Mouse (Mus musculus) heart, embryonic 16.5 days (tissue): ENCODE measurements at regions not wholly inside any gene's neighbourhood (a gene's known extent, or its start where the extent isn't known, plus 50 kb on each side); places are given as distances from the start of the nearest gene placed in this dataset.

ENCODE experiments used
- ATAC-seq: fragments of 200-750 bp; cut with Nextera tagmentation; replicated peaks from 2 replicates; pipeline ENCODE4 v1.8.0; 2017; ENCODE audit warnings: moderate number of reproducible peaks; ENCODE audit not compliant: insufficient read depth, low FRiP score; ENCODE audit errors: extremely low read depth
- H3K27ac ChIP-seq: fragments of 300-500 bp; sonication (generic); 2 replicates; pipeline ENCODE4 v1.5.1; 2014; ENCODE audit warnings: mild to moderate bottlenecking, low read length, control low read depth, moderate library complexity
- H3K27me3 ChIP-seq: fragments of 300-500 bp; sonication (generic); 2 replicates; pipeline ENCODE4 v1.6.1; 2014; ENCODE audit warnings: low read length, mixed read lengths; ENCODE audit not compliant: control insufficient read depth, insufficient read depth
- H3K36me3 ChIP-seq: fragments of 300-500 bp; sonication (generic); 2 replicates; pipeline ENCODE4 v1.6.1; 2014; ENCODE audit not compliant: control insufficient read depth, insufficient read depth
- H3K4me1 ChIP-seq: fragments of 300-500 bp; sonication (generic); 2 replicates; pipeline ENCODE4 v1.6.1; 2014; ENCODE audit warnings: low read length, mixed read lengths; ENCODE audit not compliant: control insufficient read depth, insufficient read depth
- H3K4me2 ChIP-seq: fragments of 300-500 bp; sonication (generic); 2 replicates; pipeline ENCODE4 v1.6.1; 2014; ENCODE audit warnings: low read depth, mild to moderate bottlenecking, control low read depth, low read length
- H3K4me3 ChIP-seq: fragments of 300-500 bp; sonication (generic); 2 replicates; pipeline ENCODE4 v1.5.1; 2014; ENCODE audit warnings: mild to moderate bottlenecking, control low read depth, low read length
- H3K9ac ChIP-seq: fragments of 300-500 bp; sonication (generic); 2 replicates; pipeline ENCODE4 v1.6.1; 2014; ENCODE audit warnings: low read length, control low read depth
- H3K9me3 ChIP-seq: fragments of 300-500 bp; sonication (generic); replicated peaks from 2 replicates; pipeline ENCODE4 v1.6.1; 2016; ENCODE audit warnings: low read length; ENCODE audit not compliant: control insufficient read depth
- WGBS: fragments of 180-500 bp; shearing (Covaris S2); extraction: QIAGEN DNeasy Blood & Tissue Kit; methylation state at CpG from one replicate; pipeline ENCODE4 v1.1.7; 2014; 5-methylcytosine and 5-hydroxymethylcytosine counted together

DNA sequence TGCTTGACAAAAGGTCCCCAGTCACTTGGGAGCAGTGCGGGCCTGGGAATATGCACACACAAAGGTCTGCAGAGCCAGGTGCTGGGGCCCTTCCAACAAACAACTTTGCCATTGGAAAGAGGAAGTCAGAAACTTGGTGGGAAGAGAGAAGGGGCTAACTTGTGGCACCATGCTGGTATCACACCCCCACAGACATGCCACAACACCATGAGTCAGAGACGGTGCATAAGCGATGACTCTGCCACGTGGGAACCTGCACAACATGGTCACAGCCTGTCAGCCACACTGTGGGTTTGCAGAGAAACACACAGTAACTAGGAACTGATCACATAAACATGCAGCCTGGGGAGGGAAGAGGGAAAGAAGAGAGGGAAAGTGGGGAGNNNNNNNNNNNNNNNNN lies 201.1 kb upstream of the Mvb12b start:
- H3K4me1 ChIP-seq, result no peaks in the 10 kb centered on the region
- ATAC-seq, result no peak
- no peaks in the 10 kb centered on the region; the same call in 1 of the 2 replicates for H3K27me3 ChIP-seq
- H3K9me3 ChIP-seq, result no peaks in the 10 kb centered on the region
- no peak overlapping the region for H3K4me3 ChIP-seq
- no peak overlapping the region for H3K9ac ChIP-seq
- no peak overlapping the region for H3K4me2 ChIP-seq
- H3K36me3 ChIP-seq, result no peaks in the 10 kb centered on the region
- no peak overlapping the region for H3K27ac ChIP-seq
- 64% methylated on average over 4 of the region's 4 CpGs for WGBS

DNA sequence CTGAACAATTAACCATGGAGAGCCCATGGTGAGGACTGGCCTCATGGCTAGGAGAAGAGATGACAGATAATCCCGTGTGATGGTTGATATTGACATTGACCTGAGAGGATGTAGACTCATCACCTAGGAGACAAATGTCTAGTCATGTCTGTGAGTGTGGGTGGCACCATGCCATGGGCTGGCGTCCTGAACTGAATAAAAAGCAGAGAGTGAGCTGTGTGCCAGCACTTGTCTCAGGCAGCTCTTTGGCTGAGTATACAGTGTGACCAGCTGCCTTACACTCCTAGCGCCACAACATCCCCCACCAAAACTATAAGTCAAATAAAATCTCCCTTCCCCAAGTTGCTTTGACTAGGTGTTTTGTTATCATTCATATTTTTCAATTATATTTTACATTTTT lies 198.4 kb upstream of the Mvb12b start:
- no peaks in the 10 kb centered on the region for H3K36me3 ChIP-seq
- no peaks in the 10 kb centered on the region for H3K4me1 ChIP-seq
- H3K9ac ChIP-seq, result no peak overlapping the region
- H3K4me3 ChIP-seq, result no peak overlapping the region
- no peak overlapping the region for H3K27ac ChIP-seq
- ATAC-seq, result no peak
- H3K27me3 ChIP-seq, result no peaks in the 10 kb centered on the region
- H3K9me3 ChIP-seq, result peaks cover 2% of the 10 kb centered on the region; the same call in 1 of the 2 replicates
- WGBS, result 71% methylated on average over 3 of the region's 3 CpGs
- no peak overlapping the region for H3K4me2 ChIP-seq

DNA sequence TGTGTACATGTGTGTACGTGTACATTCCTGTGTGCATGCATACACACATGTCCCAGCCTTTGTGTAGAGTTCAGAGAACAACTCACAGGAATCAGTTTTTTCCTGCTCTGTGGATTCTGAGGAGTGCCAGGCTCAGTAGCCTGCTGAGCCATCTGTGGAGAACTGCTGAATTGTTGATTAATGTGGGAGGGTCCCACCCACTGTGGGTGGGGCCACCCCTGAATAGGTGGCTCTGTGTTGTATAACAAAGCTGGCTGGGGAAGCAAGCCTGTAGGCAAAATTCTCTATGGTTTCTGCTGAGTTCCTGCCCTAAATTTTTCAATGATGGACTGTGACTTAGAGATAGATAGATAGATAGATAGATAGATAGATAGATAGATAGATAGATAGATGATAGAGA lies 196.8 kb upstream of the Mvb12b start:
- H3K27ac ChIP-seq, result no peak overlapping the region
- H3K9ac ChIP-seq, result no peak overlapping the region
- no peaks in the 10 kb centered on the region for H3K4me1 ChIP-seq
- no peak overlapping the region for H3K4me3 ChIP-seq
- H3K36me3 ChIP-seq, result no peaks in the 10 kb centered on the region
- no peaks in the 10 kb centered on the region for H3K27me3 ChIP-seq
- 70% methylated on average over 1 of the region's 1 CpGs for WGBS
- H3K9me3 ChIP-seq, result peaks cover 2% of the 10 kb centered on the region; the same call in 1 of the 2 replicates
- no peak for ATAC-seq
- no peak overlapping the region for H3K4me2 ChIP-seq

DNA sequence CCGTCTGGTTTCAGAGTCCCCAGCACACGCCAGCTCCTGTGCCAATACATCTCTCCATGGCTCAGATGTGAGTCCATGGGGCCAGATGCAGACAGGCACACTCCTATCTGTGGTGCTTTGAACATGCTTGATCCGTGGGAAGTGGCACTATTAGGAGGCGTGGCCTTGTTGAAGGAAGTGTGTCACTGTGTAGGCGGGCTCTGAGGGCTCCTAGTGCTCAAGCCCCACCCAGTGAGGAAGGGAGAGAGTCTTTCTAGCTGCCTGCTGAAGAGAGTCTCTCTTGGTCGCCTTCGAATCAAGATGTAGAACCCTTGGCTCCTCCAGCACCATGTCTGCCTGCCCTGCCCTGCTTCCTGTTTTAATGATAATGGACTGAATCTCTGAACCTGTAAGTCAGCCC lies 194.7 kb upstream of the Mvb12b start:
- WGBS, result 67% methylated on average over 7 of the region's 7 CpGs
- H3K9me3 ChIP-seq, result peaks cover 2% of the 10 kb centered on the region; the same call in 1 of the 2 replicates
- H3K4me1 ChIP-seq, result no peaks in the 10 kb centered on the region
- no peak overlapping the region for H3K9ac ChIP-seq
- no peaks in the 10 kb centered on the region for H3K36me3 ChIP-seq
- H3K27ac ChIP-seq, result no peak overlapping the region
- H3K27me3 ChIP-seq, result no peaks in the 10 kb centered on the region
- no peak for ATAC-seq
- H3K4me2 ChIP-seq, result no peak overlapping the region
- H3K4me3 ChIP-seq, result no peak overlapping the region

DNA sequence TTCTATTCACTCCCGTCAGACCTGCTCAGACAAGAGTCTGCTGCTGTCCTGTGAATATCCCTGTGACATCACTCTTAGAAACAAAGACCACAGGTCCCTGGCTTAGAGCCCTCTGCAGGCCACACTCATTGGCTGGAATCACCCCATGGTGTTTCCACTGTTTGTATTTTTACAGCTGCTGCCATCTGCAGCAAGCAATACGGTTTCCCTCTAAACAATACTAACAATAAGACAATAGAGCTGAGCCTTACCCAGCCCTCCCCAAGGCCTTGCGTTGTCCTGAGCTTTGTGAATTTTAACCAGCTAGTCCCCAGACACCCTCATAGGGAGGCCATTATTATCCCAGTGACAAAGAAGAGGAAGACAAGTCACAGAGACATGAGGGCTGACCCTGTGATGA lies 192.4 kb upstream of the Mvb12b start:
- H3K27me3 ChIP-seq, result no peaks in the 10 kb centered on the region
- H3K4me1 ChIP-seq, result no peaks in the 10 kb centered on the region
- H3K9me3 ChIP-seq, result peaks cover 2% of the 10 kb centered on the region; the same call in 1 of the 2 replicates
- no peak overlapping the region for H3K9ac ChIP-seq
- 53% methylated on average over 3 of the region's 3 CpGs for WGBS
- no peak overlapping the region for H3K4me2 ChIP-seq
- no peak for ATAC-seq
- no peak overlapping the region for H3K27ac ChIP-seq
- H3K4me3 ChIP-seq, result no peak overlapping the region
- H3K36me3 ChIP-seq, result no peaks in the 10 kb centered on the region

GRCm38 (mm10) chr2:34079282-34079681 lies 191.5 kb upstream of the Mvb12b start:
- WGBS, result 76% methylated on average over 12 of the region's 12 CpGs
- no peak for ATAC-seq
- no peak overlapping the region for H3K4me2 ChIP-seq

DNA sequence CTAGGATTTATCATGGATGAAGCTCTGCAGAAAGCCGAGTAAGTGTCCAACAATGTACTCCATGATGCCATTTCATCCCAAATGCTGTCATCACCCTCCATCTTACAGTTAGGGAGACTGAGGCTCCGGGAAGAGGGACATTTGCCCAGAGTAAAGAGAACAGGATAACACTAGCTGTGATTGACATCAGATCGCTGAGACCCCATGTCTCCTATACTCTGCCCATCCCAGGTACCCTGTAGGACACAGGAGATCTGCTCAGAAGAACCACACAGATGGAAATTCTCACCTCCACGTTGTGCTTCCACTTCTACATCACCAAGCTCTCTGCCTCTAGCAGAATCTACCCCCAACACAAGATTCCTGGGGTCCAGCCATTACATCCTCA lies 191.1 kb upstream of the Mvb12b start:
- Histone ChIP-seq H3K9ac (no peak overlapping the region), H3K4me2 (no peak overlapping the region), H3K27ac (no peak overlapping the region), H3K4me3 (no peak overlapping the region), H3K27me3 (no peaks in the 10 kb centered on the region), H3K4me1 (no peaks in the 10 kb centered on the region), H3K9me3 (peaks cover 2% of the 10 kb centered on the region; the same call in 1 of the 2 replicates), H3K36me3 (no peaks in the 10 kb centered on the region)
- 60% methylated on average over 4 of the region's 4 CpGs for WGBS
- no peak for ATAC-seq

More at GRCm38 (mm10) chr2:34079282-34079681, 191.5 kb upstream of the Mvb12b start:
- H3K4me3 ChIP-seq, result no peak overlapping the region
- no peak overlapping the region for H3K9ac ChIP-seq
- H3K36me3 ChIP-seq, result no peaks in the 10 kb centered on the region
- peaks cover 2% of the 10 kb centered on the region; the same call in 1 of the 2 replicates for H3K9me3 ChIP-seq
- no peak overlapping the region for H3K27ac ChIP-seq
- H3K27me3 ChIP-seq, result no peaks in the 10 kb centered on the region
- no peaks in the 10 kb centered on the region for H3K4me1 ChIP-seq

- Histone ChIP-seq H3K9me3 (peaks cover 2% of the 10 kb centered on the region; the same call in 1 of the 2 replicates), H3K36me3 (no peaks in the 10 kb centered on the region), H3K4me3 (no peak overlapping the region), H3K4me1 (no peaks in the 10 kb centered on the region), H3K27ac (no peak overlapping the region), H3K4me2 (no peak overlapping the region), H3K27me3 (no peaks in the 10 kb centered on the region), H3K9ac (no peak overlapping the region)
- 72% methylated on average over 3 of the region's 3 CpGs for WGBS
- no peak for ATAC-seq
Observed at GRCm38 (mm10) chr2:34078248-34078874, 190.6 kb upstream of the Mvb12b start.

DNA sequence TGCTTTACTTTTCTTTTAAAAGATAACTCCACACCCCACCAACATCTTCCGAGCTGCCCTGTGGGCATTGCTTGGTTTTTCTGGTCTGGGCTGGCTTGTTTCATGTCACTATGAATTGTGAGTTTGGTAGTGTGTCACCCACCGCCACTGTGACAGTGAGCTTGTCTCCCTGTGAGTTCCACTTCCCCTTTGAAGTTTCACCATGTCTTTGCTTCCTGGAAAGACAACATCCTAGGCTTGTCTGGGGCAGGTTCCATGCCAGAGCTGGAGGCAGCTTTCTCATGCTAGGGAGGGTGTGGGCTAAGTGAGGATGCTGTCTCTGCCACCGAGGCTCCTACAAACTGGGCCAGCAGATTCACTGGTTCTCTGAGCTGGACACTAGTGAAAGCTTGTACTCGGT lies 188.6 kb upstream of the Mvb12b start:
- Histone ChIP-seq H3K9me3 (peaks cover 1% of the 10 kb centered on the region; the same call in 1 of the 2 replicates), H3K4me1 (no peaks in the 10 kb centered on the region), H3K4me3 (no peak overlapping the region), H3K27me3 (no peaks in the 10 kb centered on the region), H3K36me3 (no peaks in the 10 kb centered on the region), H3K9ac (no peak overlapping the region), H3K4me2 (no peak overlapping the region), H3K27ac (no peak overlapping the region)
- WGBS, result 57% methylated on average over 4 of the region's 4 CpGs
- ATAC-seq, result no peak
